Mouse (Mus musculus) G1E (cell line): ENCODE measurements around the gene Ttll4. TPM values are rescaled to one million over a fixed set of nuclear protein-coding genes. Genes with fewer than 3 reads are reported as not detected.

ENCODE experiments used
- ATAC-seq: 2 replicates; pipeline ENCODE4 v1.8.0; 2016; ENCODE audit warnings: mild to moderate bottlenecking; ENCODE audit not compliant: insufficient number of reproducible peaks, poor library complexity, low FRiP score, severe bottlenecking; ENCODE audit errors: extremely low read depth
- DNase-seq: peaks from one replicate; pipeline ENCODE4 v3.0.0; 2012; ENCODE audit warnings: low spot score
- H3K27me3 ChIP-seq: 2 replicates; pipeline ENCODE4 v1.6.1; 2012; ENCODE audit warnings: mild to moderate bottlenecking, low read length, inconsistent platforms; ENCODE audit not compliant: insufficient read depth
- H3K36me3 ChIP-seq: replicated peaks from 2 replicates; pipeline ENCODE3; 2012; ENCODE audit warnings: mild to moderate bottlenecking, inconsistent platforms
- H3K4me1 ChIP-seq: 2 replicates; pipeline ENCODE4 v1.6.1; 2012; ENCODE audit warnings: low read depth, low read length, inconsistent platforms, mixed read lengths; ENCODE audit not compliant: insufficient read depth
- H3K4me3 ChIP-seq: 2 replicates; pipeline ENCODE4 v1.5.1; 2012; ENCODE audit warnings: low read depth, mild to moderate bottlenecking, inconsistent platforms, low read length, moderate library complexity, mixed read lengths
- H3K9me3 ChIP-seq: replicated peaks from 2 replicates; pipeline ENCODE4 v1.6.1; 2012; ENCODE audit warnings: inconsistent platforms
- CTCF ChIP-seq: IDR thresholded peaks from 2 replicates; pipeline ENCODE4 v1.5.1; 2012; ENCODE audit warnings: low read depth, low read length, inconsistent platforms, mixed read lengths
- GATA1 ChIP-seq: IDR thresholded peaks from 2 replicates; pipeline ENCODE4 v1.6.1; 2012; ENCODE audit warnings: borderline replicate concordance, low read length, inconsistent platforms, mixed read lengths
- GATA2 ChIP-seq: IDR thresholded peaks from 2 replicates; pipeline ENCODE4 v1.6.1; 2012; ENCODE audit warnings: low read depth, low read length, inconsistent platforms, borderline replicate concordance
- POLR2AphosphoS5 ChIP-seq: IDR thresholded peaks from 2 replicates; pipeline ENCODE4 v1.6.1; 2012; ENCODE audit warnings: low read depth, low read length, inconsistent platforms; ENCODE audit not compliant: insufficient replicate concordance
- TAL1 ChIP-seq: conservative IDR thresholded peaks from 2 replicates; pipeline ENCODE4 v1.6.1; 2012; ENCODE audit warnings: low read depth, low read length, inconsistent platforms, mixed read lengths
- polyA plus RNA-seq: library from polyadenylated mRNA; stranded (reverse); fragments of >175 nt; gene quantifications from 2 replicates; pipeline ENCODE4 v1.2.3, GENCODE M21; 2012
- total RNA-seq, 2 experiments: library from RNA; stranded (forward) in 1 of 2; stranded (reverse) in 1 of 2; fragments of 200-1000 nt in 1 of 2; fragments of >200 nt in 1 of 2; fragmentation: Nextera tagmentation in 1 of 2; gene quantifications; 2 replicates each; pipeline ENCODE4 v1.2.3; 2014 to 2017

Ttll4 gene
- total and polyA plus RNA-seq, 3 experiments: 21.2 to 68.5 (median 44.4) TPM

DNA sequence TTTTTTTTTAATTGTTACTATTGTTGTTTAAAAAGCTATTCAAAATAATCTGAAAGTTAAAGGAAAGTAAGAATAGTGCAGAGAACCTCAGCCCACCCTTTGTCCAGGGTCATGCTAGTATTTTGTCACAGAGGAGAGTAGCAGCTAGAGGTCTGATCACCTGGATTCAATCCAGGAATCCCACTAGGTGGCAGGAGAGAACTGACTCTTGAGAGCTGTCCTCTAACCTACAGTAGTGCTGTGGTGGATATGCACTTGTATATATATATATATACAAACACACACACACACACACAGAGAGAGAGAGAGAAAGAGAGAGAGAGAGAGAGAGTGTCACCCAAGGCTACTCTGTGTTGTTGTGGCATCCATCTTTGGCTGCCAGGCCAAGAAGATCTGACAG is 17.6 kb upstream of the Ttll4 start:
- H3K9me3 ChIP-seq: no peaks in the 10 kb centered on the region
- ATAC-seq: no peak
- H3K27me3 ChIP-seq: peaks cover 9% of the 10 kb centered on the region
- no peak for DNase-seq
- TF ChIP-seq CTCF (no peak), TAL1 (no peak), POLR2AphosphoS5 (no peak), GATA1 (no peak), GATA2 (no peak)
- no peaks in the 10 kb centered on the region for H3K36me3 ChIP-seq
- H3K4me1 ChIP-seq: no peaks in the 10 kb centered on the region
- H3K4me3 ChIP-seq: no peak overlapping the region

DNA sequence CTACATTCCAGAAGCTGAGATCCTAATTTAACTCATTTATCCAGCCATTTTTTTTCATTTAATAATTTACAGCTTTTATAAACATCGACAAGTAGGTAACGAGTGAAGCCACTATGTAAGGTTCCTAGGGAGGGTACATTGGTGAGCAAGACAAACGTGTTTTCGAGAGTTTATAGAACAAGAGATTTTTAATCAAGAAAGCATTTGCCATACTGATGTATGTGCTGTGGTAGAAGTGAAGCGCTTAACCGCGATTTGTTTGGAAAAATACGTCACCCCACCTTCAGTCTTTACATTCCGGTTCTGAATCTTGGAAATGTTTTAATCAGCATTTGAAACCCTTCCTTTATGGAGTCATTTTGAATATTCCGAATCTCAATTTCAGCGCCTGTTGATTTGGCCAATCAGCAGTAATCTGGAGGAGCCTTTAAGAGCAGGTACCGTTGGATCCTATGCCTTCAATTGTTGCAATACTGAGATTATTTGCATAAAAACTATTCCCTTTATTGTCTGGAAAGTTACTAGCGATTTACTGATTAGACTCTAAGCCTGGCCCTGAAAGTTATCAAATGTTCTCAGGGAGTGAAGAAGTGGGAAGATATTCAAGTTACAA is 814 bp downstream of the Ttll4 start:
- Histone ChIP-seq H3K4me1 (peaks cover 41% of the 10 kb centered on the region), H3K4me3 (peak overlapping the region; percentile 99), H3K27me3 (no peaks in the 10 kb centered on the region), H3K36me3 (peaks cover 29% of the 10 kb centered on the region), H3K9me3 (peaks cover 2% of the 10 kb centered on the region; the same call in 1 of the 2 replicates)
- ATAC-seq (no peak), DNase-seq (no peak)
- TF ChIP-seq GATA1 (no peak), CTCF (no peak), POLR2AphosphoS5 (no peak), TAL1 (no peak), GATA2 (no peak)

DNA sequence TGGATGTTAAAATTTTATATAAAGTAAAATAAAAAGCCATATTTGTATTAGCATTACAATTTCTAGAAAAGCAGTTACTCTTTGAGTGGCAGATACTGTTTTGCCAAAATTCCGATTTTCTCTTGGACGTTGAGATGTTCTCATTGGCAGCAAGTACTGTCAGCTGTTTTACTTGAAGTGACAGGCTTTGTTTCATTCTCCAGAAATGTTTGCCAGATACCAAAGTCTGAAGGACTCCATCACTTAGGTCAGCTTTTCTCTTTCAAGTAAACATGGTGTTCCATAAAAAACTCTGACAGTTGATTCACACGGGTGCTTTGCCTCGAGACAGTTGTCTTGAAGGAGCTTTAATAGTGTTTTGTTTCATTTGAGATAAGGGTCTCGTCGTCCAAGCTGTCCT is 3.6 kb downstream of the Ttll4 start:
- H3K9me3 ChIP-seq: peaks cover 2% of the 10 kb centered on the region; the same call in 1 of the 2 replicates
- DNase-seq: no peak
- ATAC-seq: no peak
- H3K36me3 ChIP-seq: peaks cover 49% of the 10 kb centered on the region
- H3K4me3 ChIP-seq: no peak overlapping the region
- peaks cover 49% of the 10 kb centered on the region for H3K4me1 ChIP-seq
- no peaks in the 10 kb centered on the region for H3K27me3 ChIP-seq
- no peak for TF ChIP-seq GATA2
- TF ChIP-seq GATA1: no peak
- TF ChIP-seq TAL1: no peak
- TF ChIP-seq POLR2AphosphoS5: no peak
- no peak for TF ChIP-seq CTCF

DNA sequence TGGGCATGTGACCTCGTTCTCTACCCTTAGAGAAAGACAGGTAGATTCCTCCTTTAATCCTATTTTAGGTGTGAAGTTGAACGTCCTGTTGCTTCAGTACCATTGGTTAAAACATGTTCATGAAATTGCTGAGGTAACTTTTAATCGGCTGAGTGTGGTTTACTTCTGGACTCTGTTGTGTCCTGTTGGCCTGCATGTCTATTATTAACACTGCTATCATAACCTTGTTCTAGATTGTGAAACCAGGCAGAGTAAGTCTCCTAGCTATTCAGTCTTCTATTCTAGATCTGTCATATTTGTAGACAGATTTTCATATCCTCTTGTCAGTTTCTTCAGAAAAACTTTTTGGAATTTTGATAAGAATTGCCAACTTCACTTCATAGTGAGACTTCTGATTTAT is 6.8 kb downstream of the Ttll4 start:
- DNase-seq: no peak
- H3K4me1 ChIP-seq: peaks cover 46% of the 10 kb centered on the region
- TF ChIP-seq TAL1: no peak
- no peak for TF ChIP-seq GATA2
- TF ChIP-seq GATA1: no peak
- no peak for TF ChIP-seq CTCF
- no peak for TF ChIP-seq POLR2AphosphoS5
- no peak for ATAC-seq
- no peak overlapping the region for H3K4me3 ChIP-seq
- H3K27me3 ChIP-seq: no peaks in the 10 kb centered on the region
- H3K9me3 ChIP-seq: no peaks in the 10 kb centered on the region
- peaks cover 73% of the 10 kb centered on the region for H3K36me3 ChIP-seq

DNA sequence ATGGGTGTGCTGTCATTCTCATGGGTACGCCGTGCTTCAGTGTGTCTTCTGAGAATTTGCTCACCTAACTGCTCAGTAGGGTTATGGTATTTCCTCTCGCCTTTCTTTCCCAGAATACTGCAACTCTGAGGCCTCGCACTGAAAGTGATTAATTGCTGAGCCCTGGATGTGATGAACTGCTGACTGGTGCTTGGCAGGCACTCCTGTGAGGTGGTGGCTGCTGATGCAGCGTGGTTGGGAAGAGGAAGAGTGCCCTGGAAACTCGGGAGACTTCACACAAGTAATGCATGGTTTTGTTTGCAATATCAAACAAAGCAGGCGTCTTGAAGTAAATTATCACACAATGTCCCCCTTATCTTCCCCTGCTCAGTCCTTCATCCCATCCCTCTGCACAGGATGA is 11.2 kb downstream of the Ttll4 start:
- Histone ChIP-seq H3K36me3 (peaks cover 72% of the 10 kb centered on the region), H3K9me3 (no peaks in the 10 kb centered on the region), H3K4me3 (no peak overlapping the region)

DNA sequence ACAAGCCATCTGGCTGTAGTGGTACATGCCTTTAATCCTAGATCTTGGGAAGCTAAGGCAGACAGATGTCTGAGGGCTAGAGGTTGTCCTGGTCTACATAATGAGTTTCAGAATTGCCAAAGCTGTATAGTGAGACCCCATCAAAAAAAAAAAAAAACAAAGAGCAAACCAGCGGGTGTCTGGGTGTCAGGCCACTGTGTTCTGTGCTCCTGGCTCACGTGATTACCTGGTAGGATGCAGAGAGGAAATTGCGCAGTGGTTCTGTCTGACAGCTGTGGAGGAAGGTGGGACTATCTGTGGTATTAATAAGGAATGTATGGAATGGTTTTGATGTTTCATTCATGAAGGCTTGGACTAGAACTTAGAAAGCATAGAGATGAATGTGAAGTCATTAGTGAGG is 15.3 kb downstream of the Ttll4 start:
- TF ChIP-seq POLR2AphosphoS5 (no peak), GATA2 (no peak), TAL1 (no peak), CTCF (no peak), GATA1 (no peak)
- DNase-seq: no peak
- peaks cover 10% of the 10 kb centered on the region for H3K4me1 ChIP-seq
- H3K27me3 ChIP-seq: no peaks in the 10 kb centered on the region
- H3K4me3 ChIP-seq: no peak overlapping the region
- peaks cover 81% of the 10 kb centered on the region for H3K36me3 ChIP-seq
- ATAC-seq: no peak
- H3K9me3 ChIP-seq: no peaks in the 10 kb centered on the region

More for the DNA sequence above, 11.2 kb downstream of the Ttll4 start:
- DNase-seq (no peak), ATAC-seq (no peak)
- TF ChIP-seq TAL1: no peak
- no peak for TF ChIP-seq GATA1
- no peak for TF ChIP-seq CTCF
- Histone ChIP-seq H3K4me1 (peaks cover 14% of the 10 kb centered on the region), H3K27me3 (no peaks in the 10 kb centered on the region)
